Mouse (Mus musculus) hindbrain, postnatal 0 days (tissue): ENCODE data around the gene Sel1l3. TPM values are rescaled to one million over a fixed set of nuclear protein-coding genes. Genes with fewer than 3 reads are reported as not detected.

Experiments used
- ATAC-seq: fragments of 200-750 bp; cut with Nextera tagmentation; 2 replicates; pipeline ENCODE4 v1.8.0; 2017; ENCODE audit warnings: mild to moderate bottlenecking, moderate TSS enrichment, moderate library complexity
- DNase-seq: peaks from one replicate; pipeline ENCODE4 v3.0.0-alpha.2; 2015; ENCODE audit warnings: low spot score
- H3K27ac ChIP-seq: fragments of 300-500 bp; sonication (generic); 2 replicates; pipeline ENCODE4 v1.5.1; 2014; ENCODE audit warnings: mild to moderate bottlenecking
- H3K27me3 ChIP-seq: fragments of 300-500 bp; sonication (generic); 2 replicates; pipeline ENCODE4 v1.6.1; 2014; ENCODE audit warnings: low read length, mixed read lengths; ENCODE audit not compliant: insufficient read depth
- H3K36me3 ChIP-seq: fragments of 300-500 bp; sonication (generic); 2 replicates; pipeline ENCODE4 v1.6.1; 2014; ENCODE audit warnings: low read length, mixed read lengths; ENCODE audit not compliant: insufficient read depth
- H3K4me1 ChIP-seq: fragments of 300-500 bp; sonication (generic); 2 replicates; pipeline ENCODE4 v1.6.1; 2014; ENCODE audit warnings: antibody characterized with exemption, low read length, mixed read lengths; ENCODE audit not compliant: insufficient read depth
- H3K4me2 ChIP-seq: fragments of 300-500 bp; sonication (generic); 2 replicates; pipeline ENCODE4 v1.6.1; 2014; ENCODE audit warnings: low read depth, mild to moderate bottlenecking, low read length, moderate library complexity, mixed read lengths
- H3K4me3 ChIP-seq: fragments of 300-500 bp; sonication (generic); 2 replicates; pipeline ENCODE4 v1.5.1; 2014; ENCODE audit warnings: low read length
- H3K9ac ChIP-seq: fragments of 300-500 bp; sonication (generic); replicated peaks from 2 replicates; pipeline ENCODE4 v1.6.1; 2014; ENCODE audit warnings: mild to moderate bottlenecking, low read length, moderate library complexity, mixed read lengths
- H3K9me3 ChIP-seq: fragments of 300-500 bp; sonication (generic); 2 replicates; pipeline ENCODE4 v1.6.1; 2016; ENCODE audit warnings: low read length, mixed read lengths
- CTCF ChIP-seq: IDR thresholded peaks from 2 replicates; pipeline ENCODE4 v1.5.1; 2016; ENCODE audit warnings: antibody characterized with exemption, control low read depth, low read depth
- WGBS: fragments of 180-500 bp; shearing (Covaris S2); extraction: QIAGEN DNeasy Blood & Tissue Kit; methylation state at CpG from one replicate; pipeline ENCODE4 v1.1.7; 2014; 5-methylcytosine and 5-hydroxymethylcytosine counted together
- polyA plus RNA-seq: library from polyadenylated mRNA; unstranded; fragments of >200 nt; fragmentation: Nextera tagmentation; extraction: Ambion mirVana; gene quantifications from 2 replicates; pipeline ENCODE4 v1.2.1, GENCODE M21; 2015
- total RNA-seq: library from RNA; depleted of rRNA; stranded (reverse); fragments of >200 nt; gene quantifications from 2 replicates; pipeline ENCODE4 v1.2.3, GENCODE M21; 2014

The Sel1l3 gene
- total and polyA plus RNA-seq, 2 experiments from 2014 or later, result 4.7 to 19.1 TPM

GRCm38 (mm10) chr5:53167564-53167963 lies 46.2 kb downstream of the Sel1l3 start:
- WGBS, result 90% methylated on average over 4 of the region's 4 CpGs
- Histone ChIP-seq H3K4me3 (no peak overlapping the region), H3K9ac (no peak overlapping the region), H3K4me1 (no peaks in the 10 kb centered on the region), H3K27ac (no peak overlapping the region), H3K4me2 (no peak overlapping the region), H3K36me3 (no peaks in the 10 kb centered on the region), H3K9me3 (no peaks in the 10 kb centered on the region), H3K27me3 (no peaks in the 10 kb centered on the region)
- TF ChIP-seq CTCF, result no peak
- DNase-seq (no peak), ATAC-seq (no peak)

GRCm38 (mm10) chr5:53165672-53166071 lies 48.1 kb downstream of the Sel1l3 start:
- no peak overlapping the region for H3K4me3 ChIP-seq
- WGBS, result 94% methylated on average over 5 of the region's 5 CpGs
- H3K36me3 ChIP-seq, result no peaks in the 10 kb centered on the region
- DNase-seq (no peak), ATAC-seq (no peak)
- H3K4me2 ChIP-seq, result no peak overlapping the region
- no peak overlapping the region for H3K9ac ChIP-seq
- no peaks in the 10 kb centered on the region for H3K9me3 ChIP-seq
- TF ChIP-seq CTCF, result no peak
- H3K4me1 ChIP-seq, result no peaks in the 10 kb centered on the region
- no peak overlapping the region for H3K27ac ChIP-seq
- no peaks in the 10 kb centered on the region for H3K27me3 ChIP-seq

GRCm38 (mm10) chr5:53162436-53162835 lies 51.3 kb downstream of the Sel1l3 start:
- Histone ChIP-seq H3K9me3 (no peaks in the 10 kb centered on the region), H3K4me2 (no peak overlapping the region), H3K27ac (no peak overlapping the region), H3K4me3 (no peak overlapping the region), H3K27me3 (no peaks in the 10 kb centered on the region), H3K9ac (no peak overlapping the region), H3K36me3 (no peaks in the 10 kb centered on the region), H3K4me1 (no peaks in the 10 kb centered on the region)
- ATAC-seq, result no peak
- TF ChIP-seq CTCF, result no peak
- DNase-seq, result no peak
- WGBS, result 87% methylated on average over 8 of the region's 8 CpGs

GRCm38 (mm10) chr5:53161506-53162186 lies 52.1 kb downstream of the Sel1l3 start:
- DNase-seq (peak; percentile 68), ATAC-seq (peak; percentile 71)
- Histone ChIP-seq H3K4me1 (no peaks in the 10 kb centered on the region), H3K4me2 (no peak overlapping the region), H3K36me3 (no peaks in the 10 kb centered on the region), H3K9ac (no peak overlapping the region), H3K4me3 (no peak overlapping the region), H3K9me3 (no peaks in the 10 kb centered on the region), H3K27me3 (no peaks in the 10 kb centered on the region), H3K27ac (no peak overlapping the region)
- 73% methylated on average over 8 of the region's 8 CpGs for WGBS
- TF ChIP-seq CTCF, result no peak

GRCm38 (mm10) chr5:53160207-53160606 lies 53.5 kb downstream of the Sel1l3 start:
- H3K27me3 ChIP-seq, result no peaks in the 10 kb centered on the region

GRCm38 (mm10) chr5:53159631-53160030 lies 54.1 kb downstream of the Sel1l3 start:
- Histone ChIP-seq H3K9me3 (no peaks in the 10 kb centered on the region), H3K36me3 (no peaks in the 10 kb centered on the region), H3K9ac (no peak overlapping the region), H3K4me1 (no peaks in the 10 kb centered on the region), H3K4me3 (no peak overlapping the region), H3K27me3 (no peaks in the 10 kb centered on the region), H3K4me2 (no peak overlapping the region), H3K27ac (no peak overlapping the region)
- DNase-seq (no peak), ATAC-seq (no peak)
- WGBS, result 70% methylated on average over 4 of the region's 4 CpGs
- no peak for TF ChIP-seq CTCF

More at GRCm38 (mm10) chr5:53160207-53160606, 53.5 kb downstream of the Sel1l3 start:
- Histone ChIP-seq H3K9ac (no peak overlapping the region), H3K4me2 (no peak overlapping the region), H3K4me3 (no peak overlapping the region), H3K9me3 (no peaks in the 10 kb centered on the region), H3K4me1 (no peaks in the 10 kb centered on the region), H3K36me3 (no peaks in the 10 kb centered on the region), H3K27ac (no peak overlapping the region)
- DNase-seq (no peak), ATAC-seq (no peak)
- WGBS, result 78% methylated on average over 6 of the region's 6 CpGs
- TF ChIP-seq CTCF, result no peak

- WGBS, result 91% methylated on average over 3 of the region's 3 CpGs
- no peak for TF ChIP-seq CTCF
These were observed 54.6 kb downstream of the Sel1l3 start for GRCm38 (mm10) chr5:53159166-53159565.

More at GRCm38 (mm10) chr5:53159166-53159565, 54.6 kb downstream of the Sel1l3 start:
- H3K27ac ChIP-seq, result no peak overlapping the region
- DNase-seq (no peak), ATAC-seq (no peak)
- no peaks in the 10 kb centered on the region for H3K27me3 ChIP-seq
- no peaks in the 10 kb centered on the region for H3K36me3 ChIP-seq
- H3K4me2 ChIP-seq, result no peak overlapping the region
- no peak overlapping the region for H3K9ac ChIP-seq
- H3K9me3 ChIP-seq, result no peaks in the 10 kb centered on the region
- H3K4me1 ChIP-seq, result no peaks in the 10 kb centered on the region
- H3K4me3 ChIP-seq, result no peak overlapping the region
